ENCODE assay signal across 8 mouse cellular contexts in the genomic region with DNA sequence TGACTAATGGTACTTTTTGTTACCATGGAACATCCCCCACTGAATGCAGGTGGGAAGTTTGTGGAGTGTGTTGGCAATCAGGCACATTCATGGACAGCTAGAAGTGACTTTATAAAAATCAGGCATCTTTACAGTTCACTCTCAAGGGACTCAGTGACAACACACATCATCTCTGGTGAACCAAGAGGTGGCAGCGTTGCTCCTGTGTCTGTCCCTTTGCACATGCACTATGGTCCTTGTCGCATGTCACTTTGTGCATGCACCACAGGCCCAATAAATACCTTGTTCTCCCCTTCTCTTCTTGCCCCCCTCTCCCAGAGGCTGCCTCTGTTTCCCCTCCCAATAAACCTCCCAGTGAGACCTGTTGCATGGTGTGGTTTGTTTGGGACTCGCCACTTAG.
DNase-seq lines count a peak whose midpoint lies in the region; ATAC-seq and TF ChIP-seq lines count a peak whose summit lies in the region.

No protein-coding gene starts in this region.

- no peak for ATAC-seq in hindbrain, embryonic 12.5 days (ENCODE audit: low FRiP score)
- no peak for ATAC-seq in lung, postnatal 0 days

- peak; percentile 20 for DNase-seq in adrenal gland, postnatal 25 days
- DNase-seq in adrenal gland, postnatal 4 days (ENCODE audit: low spot score in 2 of 2) = no peak
- peak; percentile 34 for DNase-seq in hindbrain, embryonic 10.5 days (ENCODE audit: low spot score)
- peak; percentile 49 for DNase-seq in lung, postnatal 0 days (ENCODE audit: low spot score)
- DNase-seq in lung, postnatal 36 days = no peak
- peak; percentile 50 for DNase-seq in lung, postnatal 10 days
- DNase-seq in thymus, adult 2 months = no peak

- H3K9me3 ChIP-seq in hindbrain, embryonic 10.5 days = no peaks in the 10 kb centered on the region
- no peaks in the 10 kb centered on the region for H3K9me3 ChIP-seq in hindbrain, embryonic 12.5 days (replicated peaks)
- no peaks in the 10 kb centered on the region for H3K9me3 ChIP-seq in lung, postnatal 0 days (ENCODE audit: low read length)

- no peak overlapping the region for H3K9ac ChIP-seq in hindbrain, embryonic 12.5 days
- no peak overlapping the region for H3K9ac ChIP-seq in lung, postnatal 0 days (replicated peaks; ENCODE audit: low read depth)

- H3K4me3 ChIP-seq in hindbrain, embryonic 10.5 days = no peak overlapping the region
- no peak overlapping the region for H3K4me3 ChIP-seq in hindbrain, embryonic 12.5 days
- no peak overlapping the region for H3K4me3 ChIP-seq in lung, postnatal 0 days (ENCODE audit: low read depth, low read length)
- no peak overlapping the region for H3K4me3 ChIP-seq in thymus, adult 2 months (ENCODE audit: control insufficient read depth, insufficient read depth, low read length)

- no peak for TF ChIP-seq EP300 in lung, postnatal 0 days (IDR thresholded peaks at IDR 0.05)

- WGBS in hindbrain, embryonic 10.5 days = 70% methylated on average over 3 of the region's 3 CpGs
- 59% methylated on average over 3 of the region's 3 CpGs for WGBS in hindbrain, embryonic 12.5 days
- WGBS in lung, postnatal 0 days = 57% methylated on average over 3 of the region's 3 CpGs
- 81% methylated on average over 3 of the region's 3 CpGs for WGBS in thymus, adult 2 months

- peak; percentile 66 for TF ChIP-seq CTCF in lung, postnatal 0 days (IDR thresholded peaks at IDR 0.05)
- TF ChIP-seq CTCF in thymus, adult 2 months (IDR thresholded peaks at IDR 0.05; ENCODE audit: borderline replicate concordance, control insufficient read depth, extremely low read depth, insufficient read depth, low read length, poor library complexity) = no peak

- H3K4me2 ChIP-seq in hindbrain, embryonic 12.5 days (replicated peaks) = no peak overlapping the region
- no peak overlapping the region for H3K4me2 ChIP-seq in lung, postnatal 0 days (replicated peaks; ENCODE audit: low read depth, low read length)

- no peaks in the 10 kb centered on the region for H3K4me1 ChIP-seq in hindbrain, embryonic 10.5 days (replicated peaks)
- H3K4me1 ChIP-seq in hindbrain, embryonic 12.5 days = no peaks in the 10 kb centered on the region
- no peaks in the 10 kb centered on the region for H3K4me1 ChIP-seq in lung, postnatal 0 days (ENCODE audit: insufficient read depth, low read depth, low read length)
- no peaks in the 10 kb centered on the region for H3K4me1 ChIP-seq in thymus, adult 2 months (replicated peaks; ENCODE audit: control insufficient read depth, insufficient read depth, low read length)

- no peak overlapping the region for H3K27ac ChIP-seq in hindbrain, embryonic 10.5 days
- no peak overlapping the region for H3K27ac ChIP-seq in hindbrain, embryonic 12.5 days
- H3K27ac ChIP-seq in lung, postnatal 0 days (ENCODE audit: low read length) = no peak overlapping the region
- H3K27ac ChIP-seq in thymus, adult 2 months (ENCODE audit: control insufficient read depth, insufficient read depth, low read length) = no peak overlapping the region

- no peaks in the 10 kb centered on the region for H3K36me3 ChIP-seq in hindbrain, embryonic 10.5 days
- H3K36me3 ChIP-seq in hindbrain, embryonic 12.5 days = no peaks in the 10 kb centered on the region
- no peaks in the 10 kb centered on the region for H3K36me3 ChIP-seq in lung, postnatal 0 days (ENCODE audit: insufficient read depth, low read length)
- no peaks in the 10 kb centered on the region for H3K36me3 ChIP-seq in thymus, adult 2 months (ENCODE audit: control insufficient read depth, insufficient read depth, low read length)

- H3K27me3 ChIP-seq in hindbrain, embryonic 10.5 days (ENCODE audit: insufficient read depth, poor library complexity, severe bottlenecking) = peaks cover 9% of the 10 kb centered on the region; the same call in 1 of the 2 replicates
- H3K27me3 ChIP-seq in hindbrain, embryonic 12.5 days = no peaks in the 10 kb centered on the region
- H3K27me3 ChIP-seq in lung, postnatal 0 days (replicated peaks; ENCODE audit: insufficient read depth, low read length) = no peaks in the 10 kb centered on the region
- H3K27me3 ChIP-seq in thymus, adult 2 months (ENCODE audit: control insufficient read depth, insufficient read depth, low read length) = no peaks in the 10 kb centered on the region

- TF ChIP-seq POLR2A in thymus, adult 2 months (IDR thresholded peaks at IDR 0.05; ENCODE audit: control insufficient read depth, extremely low read depth, insufficient read depth, low read length, poor library complexity) = no peak

Comparison
In these comparisons a context has a peak if more than half of its experiments do, and no peak if none do; other contexts are left out.
1. DNase-seq: peak in adrenal gland, postnatal 25 days (single experiment), hindbrain, embryonic 10.5 days (single experiment), lung, postnatal 0 days (single experiment) and lung, postnatal 10 days (single experiment); none in adrenal gland, postnatal 4 days (0 of 2), lung, postnatal 36 days (single experiment) and thymus, adult 2 months (single experiment).